Mouse (Mus musculus) right cerebral cortex, postnatal 10 days (tissue): ENCODE data around the gene Stxbp3.

Experiments used
- DNase-seq, 2 experiments: peaks; one replicate each; pipeline ENCODE4 v3.0.0; 2021; ENCODE audit warnings: low spot score in 2 of 2

Stxbp3 gene

GRCm38 (mm10) chr3:108796386-108796785 is 43.9 kb downstream of the Stxbp3 start:
- DNase-seq: no peak

- no peak for DNase-seq
These were observed 44.6 kb downstream of the Stxbp3 start for GRCm38 (mm10) chr3:108795554-108796299.

- DNase-seq: no peak
These were observed 45.5 kb downstream of the Stxbp3 start for GRCm38 (mm10) chr3:108794780-108795179.

GRCm38 (mm10) chr3:108792420-108792819 is 47.9 kb downstream of the Stxbp3 start:
- DNase-seq: no peak

- no peak for DNase-seq
These were observed 49.1 kb downstream of the Stxbp3 start for GRCm38 (mm10) chr3:108791054-108791706.

GRCm38 (mm10) chr3:108790499-108790898 is 49.8 kb downstream of the Stxbp3 start:
- no peak for DNase-seq

- DNase-seq: no peak
These were observed 51.0 kb downstream of the Stxbp3 start for GRCm38 (mm10) chr3:108789299-108789698.

GRCm38 (mm10) chr3:108788455-108788794 is 51.9 kb downstream of the Stxbp3 start:
- no peak for DNase-seq

- DNase-seq: no peak
These were observed 52.4 kb downstream of the Stxbp3 start for GRCm38 (mm10) chr3:108787754-108788454.

- no peak for DNase-seq
These were observed 53.8 kb downstream of the Stxbp3 start for GRCm38 (mm10) chr3:108786520-108786919.

GRCm38 (mm10) chr3:108782364-108782895 is 57.9 kb downstream of the Stxbp3 start:
- DNase-seq: no peak

GRCm38 (mm10) chr3:108781884-108782270 is 58.4 kb downstream of the Stxbp3 start:
- DNase-seq: no peak

- peak in 1 of 2 experiments; percentile 72 for DNase-seq
These were observed 59.0 kb downstream of the Stxbp3 start for GRCm38 (mm10) chr3:108781238-108781883.

- no peak for DNase-seq
These were observed 61.4 kb downstream of the Stxbp3 start for GRCm38 (mm10) chr3:108778761-108779540.

- DNase-seq: no peak
These were observed 67.5 kb downstream of the Stxbp3 start for GRCm38 (mm10) chr3:108772811-108773210.

GRCm38 (mm10) chr3:108772211-108772610 is 68.1 kb downstream of the Stxbp3 start:
- DNase-seq: peak in 1 of 2 experiments; percentile 28

- DNase-seq: peak; percentile 70 to 71
These were observed 69.5 kb downstream of the Stxbp3 start for GRCm38 (mm10) chr3:108770725-108771368.

GRCm38 (mm10) chr3:108769547-108769946 is 70.8 kb downstream of the Stxbp3 start:
- no peak for DNase-seq

- no peak for DNase-seq
These were observed 72.9 kb downstream of the Stxbp3 start for GRCm38 (mm10) chr3:108767416-108767815.

GRCm38 (mm10) chr3:108766943-108767342 is 73.4 kb downstream of the Stxbp3 start:
- DNase-seq: no peak

- DNase-seq: no peak
These were observed 74.8 kb downstream of the Stxbp3 start for GRCm38 (mm10) chr3:108765476-108765875.
